Mouse (Mus musculus) bone marrow macrophage, adult 2 months (primary cell): Measurements from ENCODE around the gene Ykt6. TPM values are rescaled to one million over a fixed set of nuclear protein-coding genes. Genes with fewer than 3 reads are reported as not detected.

Experiments used
- H3K27ac ChIP-seq: 2 replicates; pipeline ENCODE4 v1.5.1; 2012; ENCODE audit warnings: low read depth, low read length; ENCODE audit not compliant: insufficient read depth
- H3K4me1 ChIP-seq: 2 replicates; pipeline ENCODE4 v1.6.1; 2012; ENCODE audit warnings: low read length; ENCODE audit not compliant: control insufficient read depth, insufficient read depth
- H3K4me3 ChIP-seq: 2 replicates; pipeline ENCODE4 v1.5.1; 2012; ENCODE audit warnings: mild to moderate bottlenecking, low read length, moderate library complexity; ENCODE audit not compliant: insufficient read depth
- CTCF ChIP-seq: IDR thresholded peaks from 2 replicates; pipeline ENCODE4 v1.5.1; 2012; ENCODE audit warnings: low read depth, mild to moderate bottlenecking, low read length, moderate library complexity
- POLR2A ChIP-seq: IDR thresholded peaks from 2 replicates; pipeline ENCODE4 v1.6.1; 2012; ENCODE audit warnings: mild to moderate bottlenecking, low read depth, low read length, borderline replicate concordance
- polyA plus RNA-seq: library from polyadenylated mRNA; stranded (reverse); fragments of >200 nt; gene quantifications from 2 replicates; pipeline ENCODE4 v1.2.4, GENCODE M21; 2012; ENCODE audit not compliant: missing spikeins, insufficient read depth, insufficient read length

Gene Ykt6
- 48.1 and 50.0 TPM in 2 replicates for polyA plus RNA-seq

GRCm38 (mm10) chr11:5955546-5956276, at the start of gene Ykt6:
Gene Ykt6 (plus strand): TSS chr11:5955693.
- H3K27ac ChIP-seq: peak within 1 kb of the TSS; percentile 59
- H3K4me1 ChIP-seq: peaks cover 28% of the 10 kb centered on the region
- H3K4me3 ChIP-seq: peak within 1 kb of the TSS; percentile 76
- TF ChIP-seq POLR2A (no peak; the same call in 1 of the 2 replicates), CTCF (0 out of 2 replicates have a peak, but pooled peaks have one; percentile 12)

GRCm38 (mm10) chr11:5905778-5906518, 49.5 kb upstream of the Ykt6 start:
- H3K4me1 ChIP-seq: no peaks in the 10 kb centered on the region
- TF ChIP-seq CTCF: no peak
- no peak for TF ChIP-seq POLR2A
- no peak overlapping the region for H3K27ac ChIP-seq
- H3K4me3 ChIP-seq: no peak overlapping the region

- no peak overlapping the region for H3K27ac ChIP-seq
- H3K4me1 ChIP-seq: no peaks in the 10 kb centered on the region
- TF ChIP-seq POLR2A: no peak
- TF ChIP-seq CTCF: no peak
- no peak overlapping the region for H3K4me3 ChIP-seq
These were observed 48.4 kb upstream of the Ykt6 start for GRCm38 (mm10) chr11:5907096-5907495.

- TF ChIP-seq POLR2A (no peak), CTCF (no peak)
- H3K4me3 ChIP-seq: no peak overlapping the region
- no peak overlapping the region for H3K27ac ChIP-seq
- H3K4me1 ChIP-seq: no peaks in the 10 kb centered on the region
These were observed 46.9 kb upstream of the Ykt6 start for GRCm38 (mm10) chr11:5908642-5909041.

GRCm38 (mm10) chr11:5912635-5913034, 42.9 kb upstream of the Ykt6 start:
- TF ChIP-seq POLR2A: no peak
- TF ChIP-seq CTCF: 0 out of 2 replicates have a peak, but pooled peaks have one; percentile 29

GRCm38 (mm10) chr11:5913256-5913655, 42.2 kb upstream of the Ykt6 start:
- H3K4me3 ChIP-seq: no peak overlapping the region
- H3K27ac ChIP-seq: no peak overlapping the region
- no peak for TF ChIP-seq POLR2A
- no peak for TF ChIP-seq CTCF
- peaks cover 3% of the 10 kb centered on the region; the same call in 1 of the 2 replicates for H3K4me1 ChIP-seq

More at GRCm38 (mm10) chr11:5912635-5913034, 42.9 kb upstream of the Ykt6 start:
- Histone ChIP-seq H3K4me1 (peaks cover 3% of the 10 kb centered on the region; the same call in 1 of the 2 replicates), H3K4me3 (no peak overlapping the region), H3K27ac (no peak overlapping the region)

GRCm38 (mm10) chr11:5913936-5914335, 41.6 kb upstream of the Ykt6 start:
- Histone ChIP-seq H3K27ac (no peak overlapping the region), H3K4me1 (peaks cover 3% of the 10 kb centered on the region; the same call in 1 of the 2 replicates), H3K4me3 (no peak overlapping the region)
- TF ChIP-seq CTCF (no peak), POLR2A (no peak)

GRCm38 (mm10) chr11:5914940-5915339, 40.6 kb upstream of the Ykt6 start:
- Histone ChIP-seq H3K27ac (no peak overlapping the region), H3K4me3 (no peak overlapping the region), H3K4me1 (peaks cover 3% of the 10 kb centered on the region; the same call in 1 of the 2 replicates)
- TF ChIP-seq POLR2A (no peak), CTCF (no peak)

- Histone ChIP-seq H3K4me3 (no peak overlapping the region), H3K27ac (no peak overlapping the region), H3K4me1 (peaks cover 3% of the 10 kb centered on the region; the same call in 1 of the 2 replicates)
- TF ChIP-seq POLR2A: no peak
- no peak for TF ChIP-seq CTCF
These were observed 39.9 kb upstream of the Ykt6 start for GRCm38 (mm10) chr11:5915429-5916177.

GRCm38 (mm10) chr11:5916178-5916548, 39.3 kb upstream of the Ykt6 start:
- no peak overlapping the region for H3K27ac ChIP-seq
- TF ChIP-seq CTCF (no peak), POLR2A (no peak)

More at GRCm38 (mm10) chr11:5916178-5916548, 39.3 kb upstream of the Ykt6 start:
- H3K4me3 ChIP-seq: no peak overlapping the region
- peaks cover 3% of the 10 kb centered on the region; the same call in 1 of the 2 replicates for H3K4me1 ChIP-seq
